ENCODE assay signal across 14 mouse cellular contexts in genomic region chr11:45873666-45874065, GRCm38 (mm10). TPM values are rescaled to one million over a fixed set of nuclear protein-coding genes. Genes with fewer than 3 reads are reported as not detected.
A peak's percentile ranks its signal among the peaks of the same experiment; 100 is the strongest.
DNase-seq lines count a peak whose midpoint lies in the region; ATAC-seq and TF ChIP-seq lines count a peak whose summit lies in the region.
"Had no signal": no experiment of that assay in that cellular context is flagged by ENCODE, and none has a peak within 500 bp of the region (broad histone marks: within the 10 kb centered on the region; RNA-seq: fewer than 3 reads in every experiment).

No protein-coding gene starts in this region.

- H3K4me3 ChIP-seq in lung, embryonic 14.5 days (ENCODE audit: low read depth, low read length): no peak overlapping the region

- WGBS in lung, embryonic 14.5 days: 76% methylated on average over 1 of the region's 1 CpGs

- H3K4me1 ChIP-seq in lung, embryonic 14.5 days (ENCODE audit: insufficient read depth): no peaks in the 10 kb centered on the region

- H3K27ac ChIP-seq in lung, embryonic 14.5 days (ENCODE audit: low read depth): no peak overlapping the region

- TF ChIP-seq CTCF in lung, embryonic 14.5 days (IDR thresholded peaks at IDR 0.05; ENCODE audit: low read depth): peak; percentile 26

- H3K9me3 ChIP-seq in lung, embryonic 14.5 days (ENCODE audit: low read depth, low read length): no peaks in the 10 kb centered on the region

- no peak for ATAC-seq in CD4-positive, CD25-positive, alpha-beta regulatory T cell, adult 4 months
- no peak for ATAC-seq in lung, embryonic 14.5 days (ENCODE audit: insufficient read depth)
- ATAC-seq: intestine, embryonic 16.5 days had no signal

- peaks cover 10% of the 10 kb centered on the region; the same call in 1 of the 2 replicates for H3K36me3 ChIP-seq in lung, embryonic 14.5 days (ENCODE audit: insufficient read depth)

- no peaks in the 10 kb centered on the region for H3K27me3 ChIP-seq in lung, embryonic 14.5 days (ENCODE audit: insufficient read depth, low read length)

- peak; percentile 76 for DNase-seq in CD4-positive, CD25-positive, alpha-beta regulatory T cell, adult 2 months (ENCODE audit: low read depth, low spot score)
- peak; percentile 20 for DNase-seq in lung, embryonic 14.5 days
- no peak for DNase-seq in lung, postnatal 14 days
- DNase-seq in T-cell, adult 2 months (ENCODE audit: low spot score): peak; percentile 59
- DNase-seq in naive thymus-derived CD4-positive, alpha-beta T cell, adult 2 months (ENCODE audit: low read depth): peak; percentile 76
- DNase-seq in heart, adult 9 months (ENCODE audit: low spot score in 2 of 2): no peak
- no peak for DNase-seq in gastrocnemius, postnatal 4 days (ENCODE audit: low spot score in 2 of 2)
- DNase-seq: adrenal gland, adult 2 months; cerebellum, adult 18-20 months; layer of hippocampus, postnatal 36 days; lung, adult 2 months; spleen, adult 18-20 months had no signal

- no peak overlapping the region for H3K9ac ChIP-seq in lung, embryonic 14.5 days

- no peak overlapping the region for H3K4me2 ChIP-seq in lung, embryonic 14.5 days

RNA-seq across cellular contexts. Expression of gene Clint1, which starts 21.8 kb away (rescaled TPM):
- polyA plus RNA-seq in CD4-positive, CD25-positive, alpha-beta regulatory T cell, adult 4 months (2017; shearing (Covaris generic)): 10 to 100 TPM; 29.1 to 44.1 TPM
- 67.9 and 72.7 TPM in 2 replicates for polyA plus RNA-seq in lung, embryonic 14.5 days (2014; fragmentation: Nextera tagmentation; extraction: Ambion mirVana)
- 10 to 100 TPM; 64.9 to 69.6 TPM for total RNA-seq in gastrocnemius, postnatal 4 days (2021)

Comparison
In these comparisons a context has a peak if more than half of its experiments do, and no peak if none do; other contexts are left out.
1. DNase-seq: peak in CD4-positive, CD25-positive, alpha-beta regulatory T cell, adult 2 months (single experiment), lung, embryonic 14.5 days (single experiment), T-cell, adult 2 months (single experiment) and naive thymus-derived CD4-positive, alpha-beta T cell, adult 2 months (single experiment); none in lung, postnatal 14 days (single experiment), heart, adult 9 months (0 of 2) and gastrocnemius, postnatal 4 days (0 of 2).